Mouse (Mus musculus) heart, embryonic 13.5 days (tissue): Measurements from ENCODE around the gene Taar7d. TPM values are rescaled to one million over a fixed set of nuclear protein-coding genes. Genes with fewer than 3 reads are reported as not detected.

ENCODE experiments used
- ATAC-seq: fragments of 200-750 bp; cut with Nextera tagmentation; 2 replicates; pipeline ENCODE4 v1.8.0; 2017; ENCODE audit warnings: moderate TSS enrichment; ENCODE audit not compliant: insufficient number of reproducible peaks, low FRiP score, low TSS enrichment; ENCODE audit errors: extremely low read depth
- H3K27ac ChIP-seq: fragments of 300-500 bp; sonication (generic); replicated peaks from 2 replicates; pipeline ENCODE4 v1.5.1; 2015; ENCODE audit warnings: moderate library complexity, mild to moderate bottlenecking, inconsistent platforms
- H3K27me3 ChIP-seq: fragments of 300-500 bp; sonication (generic); replicated peaks from 2 replicates; pipeline ENCODE4 v1.6.1; 2015; ENCODE audit warnings: mild to moderate bottlenecking, inconsistent platforms
- H3K36me3 ChIP-seq: fragments of 300-500 bp; sonication (generic); 2 replicates; pipeline ENCODE4 v1.6.1; 2015; ENCODE audit warnings: mild to moderate bottlenecking, inconsistent platforms
- H3K4me1 ChIP-seq: fragments of 300-500 bp; sonication (generic); 2 replicates; pipeline ENCODE4 v1.6.1; 2015; ENCODE audit warnings: inconsistent platforms
- H3K4me2 ChIP-seq: fragments of 300-500 bp; sonication (generic); 2 replicates; pipeline ENCODE4 v1.6.1; 2015; ENCODE audit warnings: inconsistent platforms, mild to moderate bottlenecking, moderate library complexity
- H3K4me3 ChIP-seq: fragments of 300-500 bp; sonication (generic); 2 replicates; pipeline ENCODE4 v1.5.1; 2015; ENCODE audit warnings: moderate library complexity, mild to moderate bottlenecking, inconsistent platforms
- H3K9ac ChIP-seq: fragments of 300-500 bp; sonication (generic); 2 replicates; pipeline ENCODE4 v1.6.1; 2015; ENCODE audit warnings: inconsistent platforms, mild to moderate bottlenecking, moderate library complexity
- H3K9me3 ChIP-seq: fragments of 300-500 bp; sonication (generic); 2 replicates; pipeline ENCODE4 v1.6.1; 2016; ENCODE audit warnings: inconsistent platforms
- WGBS: fragments of 180-500 bp; shearing (Covaris S2); methylation state at CpG from one replicate; pipeline ENCODE4 v1.1.7; 2015; ENCODE audit warnings: mixed read lengths; 5-methylcytosine and 5-hydroxymethylcytosine counted together
- polyA plus RNA-seq: library from polyadenylated mRNA; unstranded; fragments of >200 nt; fragmentation: Nextera tagmentation; extraction: Ambion mirVana; gene quantifications from 2 replicates; pipeline ENCODE4 v1.2.1, GENCODE M21; 2015

Gene Taar7d
- polyA plus RNA-seq: not detected in 2 replicates

- Histone ChIP-seq H3K27ac (no peak within 1 kb of the TSS), H3K27me3 (no peaks in the 10 kb centered on the region), H3K9me3 (no peaks in the 10 kb centered on the region), H3K4me1 (no peaks in the 10 kb centered on the region), H3K4me3 (no peak within 1 kb of the TSS), H3K4me2 (no peak within 1 kb of the TSS), H3K36me3 (no peaks in the 10 kb centered on the region), H3K9ac (no peak within 1 kb of the TSS)
- no peak for ATAC-seq
Observed at GRCm38 (mm10) chr10:24026922-24027321, at the start of gene Taar7d. TSS of gene Taar7d (plus strand) at chr10:24027222.

DNA sequence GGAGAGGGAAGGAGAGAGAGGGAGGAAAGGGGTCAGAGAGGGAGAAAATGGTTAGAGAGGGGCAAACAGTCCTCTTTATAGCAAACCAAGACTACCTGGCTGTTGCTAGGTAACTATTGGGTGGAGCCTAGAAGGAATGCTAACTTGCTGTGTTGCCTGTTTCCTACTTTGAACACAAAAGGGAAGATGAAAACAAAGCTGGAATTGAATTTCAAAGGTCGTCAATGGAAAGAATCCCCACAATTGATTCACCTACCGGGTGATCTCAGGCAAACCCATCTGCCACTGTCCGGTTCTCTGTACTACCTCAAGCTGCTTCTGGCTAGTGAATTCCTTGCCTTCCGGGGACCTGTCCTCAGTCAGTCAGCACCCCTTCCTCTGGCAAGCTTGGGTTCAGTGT is 49.1 kb upstream of the Taar7d start:
- no peaks in the 10 kb centered on the region for H3K9me3 ChIP-seq
- no peaks in the 10 kb centered on the region for H3K27me3 ChIP-seq
- H3K4me2 ChIP-seq: no peak overlapping the region
- H3K4me3 ChIP-seq: no peak overlapping the region
- H3K4me1 ChIP-seq: peaks cover 3% of the 10 kb centered on the region; the same call in 1 of the 2 replicates
- no peaks in the 10 kb centered on the region for H3K36me3 ChIP-seq
- H3K9ac ChIP-seq: no peak overlapping the region
- WGBS: 49% methylated on average over 4 of the region's 4 CpGs
- H3K27ac ChIP-seq: no peak overlapping the region
- no peak for ATAC-seq

DNA sequence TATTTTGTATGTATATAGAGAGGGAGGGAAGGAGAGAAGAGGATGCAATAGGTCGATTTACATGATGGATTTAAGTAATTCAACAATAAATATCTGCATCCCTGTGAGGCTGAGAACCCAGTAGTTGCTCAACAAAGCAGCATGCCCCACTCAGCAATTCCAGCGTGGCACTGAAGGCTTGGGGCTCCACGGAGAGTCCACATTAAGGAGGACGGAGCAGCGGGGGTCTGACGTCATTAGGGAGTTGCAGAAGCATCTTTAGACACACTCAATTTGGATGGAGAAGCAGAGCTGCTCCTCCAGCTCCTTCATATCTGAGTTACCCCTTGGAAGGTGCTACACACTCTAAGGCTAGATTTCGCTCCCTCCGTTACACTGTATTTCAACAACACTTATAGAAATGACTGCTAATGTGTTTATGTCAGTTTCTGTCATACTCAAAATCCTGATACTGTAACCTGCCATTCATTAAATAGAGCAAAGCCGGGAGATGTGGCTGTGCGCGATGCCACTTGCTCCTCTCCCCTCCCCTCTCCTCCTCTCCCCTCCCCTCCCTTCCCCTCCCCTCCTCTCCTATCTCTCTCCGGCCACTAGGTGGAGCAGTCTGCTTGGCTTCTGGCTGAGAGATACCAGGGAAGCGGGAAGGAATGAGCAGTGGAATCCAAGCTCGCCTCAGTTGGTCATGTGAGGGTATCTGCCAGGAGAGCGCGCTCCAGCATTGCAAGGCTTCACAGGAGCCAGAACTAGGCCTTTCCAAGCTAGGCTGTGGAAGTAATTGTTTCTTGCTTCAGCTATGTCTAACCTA is 47.9 kb upstream of the Taar7d start:
- ATAC-seq: no peak
- Histone ChIP-seq H3K9ac (no peak overlapping the region), H3K27me3 (no peaks in the 10 kb centered on the region), H3K4me2 (no peak overlapping the region), H3K36me3 (no peaks in the 10 kb centered on the region), H3K27ac (no peak overlapping the region), H3K9me3 (no peaks in the 10 kb centered on the region), H3K4me3 (no peak overlapping the region), H3K4me1 (peaks cover 3% of the 10 kb centered on the region; the same call in 1 of the 2 replicates)
- 33% methylated on average over 16 of the region's 16 CpGs for WGBS

GRCm38 (mm10) chr10:23985546-23985945 is 41.5 kb upstream of the Taar7d start, which contains the start of gene Taar6:
TSS of gene Taar6 (minus strand) at chr10:23985646.
- ATAC-seq: no peak
- Histone ChIP-seq H3K9ac (no peak within 1 kb of the TSS), H3K4me2 (no peak within 1 kb of the TSS), H3K4me1 (no peaks in the 10 kb centered on the region), H3K9me3 (no peaks in the 10 kb centered on the region), H3K27me3 (no peaks in the 10 kb centered on the region), H3K4me3 (no peak within 1 kb of the TSS), H3K36me3 (no peaks in the 10 kb centered on the region), H3K27ac (no peak within 1 kb of the TSS)
- 73% methylated on average over 8 of the region's 8 CpGs for WGBS

GRCm38 (mm10) chr10:23986419-23986818 is 40.6 kb upstream of the Taar7d start:
- WGBS: 69% methylated on average over 5 of the region's 5 CpGs
- Histone ChIP-seq H3K36me3 (no peaks in the 10 kb centered on the region), H3K4me1 (no peaks in the 10 kb centered on the region), H3K27ac (no peak overlapping the region), H3K9ac (no peak overlapping the region), H3K27me3 (no peaks in the 10 kb centered on the region), H3K4me3 (no peak overlapping the region), H3K9me3 (no peaks in the 10 kb centered on the region), H3K4me2 (no peak overlapping the region)
- no peak for ATAC-seq

GRCm38 (mm10) chr10:23993381-23993780 is 33.6 kb upstream of the Taar7d start, which contains the start of gene Taar7a:
TSS of gene Taar7a (minus strand) at chr10:23993481.
- no peaks in the 10 kb centered on the region for H3K4me1 ChIP-seq
- no peak for ATAC-seq
- 79% methylated on average over 3 of the region's 3 CpGs for WGBS
- no peak within 1 kb of the TSS for H3K4me2 ChIP-seq
- H3K36me3 ChIP-seq: no peaks in the 10 kb centered on the region
- no peak within 1 kb of the TSS for H3K9ac ChIP-seq
- H3K9me3 ChIP-seq: no peaks in the 10 kb centered on the region
- no peaks in the 10 kb centered on the region for H3K27me3 ChIP-seq
- no peak within 1 kb of the TSS for H3K27ac ChIP-seq
- no peak within 1 kb of the TSS for H3K4me3 ChIP-seq

DNA sequence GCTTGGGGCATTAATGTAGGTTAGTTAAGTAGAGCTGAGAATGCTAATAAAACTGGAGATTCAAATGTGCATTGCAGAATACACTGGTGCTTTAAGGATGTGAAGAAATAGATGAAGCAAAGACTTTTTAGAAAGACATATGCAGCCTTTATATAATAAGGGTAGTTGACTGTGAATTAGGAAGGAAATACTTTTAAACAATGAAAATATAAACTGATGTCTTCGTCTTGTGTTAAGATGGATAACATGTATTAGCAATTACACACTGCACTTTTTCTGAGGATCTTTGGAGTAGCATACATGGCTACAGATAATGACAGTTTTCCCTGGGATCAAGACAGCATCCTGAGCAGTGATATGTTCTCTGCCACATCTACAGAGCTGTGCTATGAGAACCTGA is 27.4 kb upstream of the Taar7d start, which contains the start of gene Taar7b:
Gene Taar7b, plus strand, starts transcription at position 301 of the 400 bp plus-strand sequence.
- Histone ChIP-seq H3K4me3 (no peak within 1 kb of the TSS), H3K9ac (no peak within 1 kb of the TSS), H3K4me2 (no peak within 1 kb of the TSS), H3K36me3 (no peaks in the 10 kb centered on the region), H3K4me1 (no peaks in the 10 kb centered on the region), H3K9me3 (no peaks in the 10 kb centered on the region), H3K27ac (no peak within 1 kb of the TSS), H3K27me3 (no peaks in the 10 kb centered on the region)
- WGBS: 65% methylated on average over 1 of the region's 1 CpGs
- no peak for ATAC-seq

- no peak for ATAC-seq
- no peak overlapping the region for H3K4me2 ChIP-seq
- H3K36me3 ChIP-seq: no peaks in the 10 kb centered on the region
- 56% methylated on average over 1 of the region's 1 CpGs for WGBS
- peaks cover 5% of the 10 kb centered on the region; the same call in 1 of the 2 replicates for H3K4me1 ChIP-seq
- no peak overlapping the region for H3K9ac ChIP-seq
- no peaks in the 10 kb centered on the region for H3K27me3 ChIP-seq
- no peak overlapping the region for H3K4me3 ChIP-seq
- H3K9me3 ChIP-seq: no peaks in the 10 kb centered on the region
- no peak overlapping the region for H3K27ac ChIP-seq
Observed at GRCm38 (mm10) chr10:24006442-24006841, 20.6 kb upstream of the Taar7d start.

GRCm38 (mm10) chr10:24007034-24007433 is 20.0 kb upstream of the Taar7d start:
- WGBS: 29% methylated on average over 2 of the region's 2 CpGs
- Histone ChIP-seq H3K9me3 (no peaks in the 10 kb centered on the region), H3K4me3 (no peak overlapping the region), H3K4me1 (peaks cover 5% of the 10 kb centered on the region; the same call in 1 of the 2 replicates), H3K4me2 (no peak overlapping the region), H3K9ac (no peak overlapping the region), H3K27me3 (no peaks in the 10 kb centered on the region), H3K36me3 (no peaks in the 10 kb centered on the region), H3K27ac (no peak overlapping the region)
- ATAC-seq: no peak

- H3K27me3 ChIP-seq: no peaks in the 10 kb centered on the region
- ATAC-seq: no peak
- 61% methylated on average over 1 of the region's 1 CpGs for WGBS
- no peak overlapping the region for H3K4me2 ChIP-seq
- H3K4me1 ChIP-seq: peaks cover 5% of the 10 kb centered on the region; the same call in 1 of the 2 replicates
- H3K9ac ChIP-seq: no peak overlapping the region
- no peaks in the 10 kb centered on the region for H3K36me3 ChIP-seq
- H3K9me3 ChIP-seq: no peaks in the 10 kb centered on the region
- H3K27ac ChIP-seq: no peak overlapping the region
- no peak overlapping the region for H3K4me3 ChIP-seq
Observed at GRCm38 (mm10) chr10:24008143-24008542, 18.9 kb upstream of the Taar7d start.

DNA sequence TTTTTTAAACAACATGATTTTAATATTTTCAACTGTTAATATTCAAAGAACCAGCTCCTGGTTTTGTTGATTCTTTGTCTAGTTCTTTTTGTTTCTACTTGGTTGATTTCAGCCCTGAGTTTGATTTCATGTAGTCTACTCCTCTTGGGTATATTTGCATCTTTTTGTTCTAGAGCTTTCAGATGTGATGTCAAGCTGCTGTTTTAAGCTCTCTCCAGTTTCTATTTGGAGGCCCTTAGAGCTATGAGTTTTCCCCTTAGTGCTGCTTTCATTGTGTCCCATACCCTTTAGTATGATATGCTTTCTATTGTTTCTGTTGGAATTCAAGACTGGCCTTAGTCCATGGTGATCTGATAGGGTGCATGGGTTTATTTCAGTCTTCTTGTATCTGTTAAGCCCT is 4.3 kb downstream of the Taar7d start:
- no peaks in the 10 kb centered on the region for H3K4me1 ChIP-seq
- H3K4me2 ChIP-seq: no peak overlapping the region
- no peaks in the 10 kb centered on the region for H3K9me3 ChIP-seq
- H3K27me3 ChIP-seq: no peaks in the 10 kb centered on the region
- H3K36me3 ChIP-seq: no peaks in the 10 kb centered on the region
- no peak overlapping the region for H3K9ac ChIP-seq
- no peak overlapping the region for H3K4me3 ChIP-seq
- ATAC-seq: no peak
- no peak overlapping the region for H3K27ac ChIP-seq

DNA sequence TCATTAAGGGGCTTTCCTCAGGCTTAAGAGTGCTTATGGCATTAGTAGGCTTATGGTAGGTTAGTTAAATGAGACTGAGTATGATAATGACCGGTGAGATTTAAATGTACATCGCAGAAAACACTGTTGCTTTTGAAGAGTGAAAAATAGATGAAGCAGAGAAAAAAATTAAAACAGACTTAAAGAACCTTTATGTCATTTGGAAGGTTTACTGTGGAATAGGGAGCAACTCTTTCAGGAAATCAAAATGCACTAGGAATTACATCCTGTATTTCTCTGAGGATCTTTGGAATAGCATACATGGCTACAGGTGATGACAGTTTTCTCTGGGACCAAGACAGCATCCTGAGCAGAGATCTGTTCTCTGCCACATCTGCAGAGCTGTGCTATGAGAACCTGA is 10.3 kb downstream of the Taar7d start, which contains the start of gene Taar7e:
Gene Taar7e, plus strand, starts transcription at position 301 of the 400 bp plus-strand sequence.
- Histone ChIP-seq H3K4me2 (no peak within 1 kb of the TSS), H3K4me1 (no peaks in the 10 kb centered on the region), H3K27me3 (no peaks in the 10 kb centered on the region), H3K36me3 (no peaks in the 10 kb centered on the region), H3K9me3 (no peaks in the 10 kb centered on the region), H3K4me3 (no peak within 1 kb of the TSS), H3K27ac (no peak within 1 kb of the TSS), H3K9ac (no peak within 1 kb of the TSS)
- 83% methylated on average over 2 of the region's 2 CpGs for WGBS
- no peak for ATAC-seq
